17 mouse cellular contexts compared by ENCODE assay signal in the genomic region with DNA sequence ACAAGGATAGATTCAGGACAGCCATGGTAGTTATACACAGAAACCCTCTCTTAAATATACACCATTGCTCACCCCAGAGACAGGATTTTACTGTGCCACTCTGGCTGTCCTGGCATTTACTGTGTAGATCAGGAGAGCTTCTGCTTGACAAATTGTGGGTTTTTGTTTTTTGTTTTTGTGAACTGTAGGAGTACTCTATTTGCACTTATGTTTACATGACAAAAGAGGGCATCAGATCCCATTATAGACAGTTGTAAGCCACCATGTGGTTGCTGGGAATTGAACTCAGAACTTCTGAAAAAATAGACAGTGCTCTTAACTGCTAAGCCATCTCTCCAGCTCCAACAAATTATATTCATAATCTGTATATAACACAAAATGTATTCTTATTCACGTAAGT.
"Had no signal": no experiment of that assay in that cellular context is flagged by ENCODE, and none has a peak within 500 bp of the region (broad histone marks: within the 10 kb centered on the region; RNA-seq: fewer than 3 reads in every experiment).

No protein-coding gene starts in this region.

- H3K9ac ChIP-seq: limb, embryonic 12.5 days; liver, embryonic 13.5 days; liver, postnatal 0 days; lung, embryonic 15.5 days; midbrain, embryonic 13.5 days; stomach, embryonic 15.5 days had no signal

- H3K4me2 ChIP-seq: limb, embryonic 12.5 days; liver, embryonic 13.5 days; lung, embryonic 15.5 days; midbrain, embryonic 13.5 days; stomach, embryonic 15.5 days had no signal

- H3K27ac ChIP-seq: kidney, postnatal 0 days; limb, embryonic 12.5 days; liver, embryonic 13.5 days; lung, embryonic 15.5 days; macrophage; midbrain, embryonic 13.5 days; stomach, embryonic 15.5 days had no signal

- H3K4me3 ChIP-seq: limb, embryonic 12.5 days; liver, embryonic 13.5 days; lung, embryonic 15.5 days; megakaryocyte, embryonic 14.5 days; midbrain, embryonic 13.5 days; stomach, embryonic 15.5 days had no signal

- DNase-seq: kidney, adult 11 months; kidney, adult 9 months; kidney, postnatal 36 days; layer of hippocampus, adult 9-11 months; layer of hippocampus, postnatal 36 days; liver; liver, embryonic 13.5 days; liver, postnatal 0 days; lung, postnatal 14 days; thymus, postnatal 4 days had no signal

- ATAC-seq: liver, postnatal 0 days; midbrain, embryonic 13.5 days had no signal

- H3K9me3 ChIP-seq: limb, embryonic 12.5 days; liver, embryonic 13.5 days; lung, embryonic 15.5 days; megakaryocyte, embryonic 14.5 days; midbrain, embryonic 13.5 days; stomach, embryonic 15.5 days had no signal

- H3K27me3 ChIP-seq: limb, embryonic 12.5 days; liver, embryonic 13.5 days; lung, embryonic 15.5 days; megakaryocyte, embryonic 14.5 days; midbrain, embryonic 13.5 days; stomach, embryonic 15.5 days had no signal
